Mouse (Mus musculus) c-Kit-positive CD71-negative TER-119-negative erythroid progenitor cells, embryonic 14.5 days (primary cell): Measurements from ENCODE around the gene Cic.

Experiments
- DNase-seq: peaks from one replicate; pipeline ENCODE4 v3.0.0-alpha.2; 2013; ENCODE audit warnings: low read depth

Cic gene

GRCm38 (mm10) chr7:25283637-25284036 is 16.1 kb downstream of the Cic start:
- no peak for DNase-seq

- DNase-seq = no peak
These were observed 16.7 kb downstream of the Cic start for GRCm38 (mm10) chr7:25284171-25284570.

- no peak for DNase-seq
These were observed 17.3 kb downstream of the Cic start for GRCm38 (mm10) chr7:25284766-25285165.

GRCm38 (mm10) chr7:25285511-25286238 is 18.2 kb downstream of the Cic start:
- no peak for DNase-seq

- no peak for DNase-seq
These were observed 19.5 kb downstream of the Cic start for GRCm38 (mm10) chr7:25286989-25287388.

GRCm38 (mm10) chr7:25288011-25288410 is 20.5 kb downstream of the Cic start:
- DNase-seq = no peak

- DNase-seq = no peak
These were observed 21.2 kb downstream of the Cic start for GRCm38 (mm10) chr7:25288721-25289120.

- no peak for DNase-seq
These were observed 22.4 kb downstream of the Cic start for GRCm38 (mm10) chr7:25289925-25290324.

- DNase-seq = no peak
These were observed 23.0 kb downstream of the Cic start for GRCm38 (mm10) chr7:25290463-25290862.

- no peak for DNase-seq
These were observed 23.4 kb downstream of the Cic start for GRCm38 (mm10) chr7:25290911-25291310.

- DNase-seq = no peak
These were observed 24.6 kb downstream of the Cic start for GRCm38 (mm10) chr7:25292107-25292506.

GRCm38 (mm10) chr7:25293191-25293739 is 25.8 kb downstream of the Cic start:
- no peak for DNase-seq

GRCm38 (mm10) chr7:25294495-25294894 is 27.0 kb downstream of the Cic start:
- DNase-seq = no peak

GRCm38 (mm10) chr7:25294960-25295722 is 27.6 kb downstream of the Cic start:
- no peak for DNase-seq

GRCm38 (mm10) chr7:25296945-25297453 is 29.5 kb downstream of the Cic start:
- no peak for DNase-seq

- no peak for DNase-seq
These were observed 30.2 kb downstream of the Cic start, which contains the start of gene Pafah1b3 for GRCm38 (mm10) chr7:25297454-25298325. Gene Pafah1b3 (minus strand): TSS chr7:25297986.

GRCm38 (mm10) chr7:25301063-25301462 is 33.6 kb downstream of the Cic start, which contains the start of gene Prr19:
Gene Prr19 (plus strand): TSS chr7:25301411.
- DNase-seq = no peak

GRCm38 (mm10) chr7:25303003-25303684 is 35.6 kb downstream of the Cic start:
- no peak for DNase-seq

GRCm38 (mm10) chr7:25303685-25304006 is 36.1 kb downstream of the Cic start:
- DNase-seq = no peak

GRCm38 (mm10) chr7:25305481-25305880 is 38.0 kb downstream of the Cic start:
- no peak for DNase-seq

GRCm38 (mm10) chr7:25305956-25306613 is 38.6 kb downstream of the Cic start, which contains the start of gene Tmem145:
Gene Tmem145 (plus strand): TSS chr7:25306106.
- peak; percentile 59 for DNase-seq
